Mouse (Mus musculus): Measurements from ENCODE around the gene Asxl2. TPM values are rescaled to one million over a fixed set of nuclear protein-coding genes. Genes with fewer than 3 reads are reported as not detected.
"Not testable (repeated sequence)": the region's sequence is repeated elsewhere in the genome, so short reads cannot be mapped to it uniquely, and the experiment has no call there.

Asxl2 gene
- polyA plus RNA-seq, 1 experiment from 2014 or later, result 8.5 TPM

- Histone ChIP-seq H3K4me3 (ENCODE audit: low read depth, low read length) (no peak overlapping the region), H3K27ac (ENCODE audit: low read length) (no peak overlapping the region), H3K9me3 (ENCODE audit: low read length) (no peaks in the 10 kb centered on the region), H3K4me1 (ENCODE audit: insufficient read depth, low read depth, low read length) (no peaks in the 10 kb centered on the region), H3K27me3 (replicated peaks; ENCODE audit: insufficient read depth, low read length) (no peaks in the 10 kb centered on the region), H3K9ac (replicated peaks; ENCODE audit: low read depth) (no peak overlapping the region), H3K36me3 (ENCODE audit: insufficient read depth, low read length) (peaks cover 17% of the 10 kb centered on the region), H3K4me2 (replicated peaks; ENCODE audit: low read depth, low read length) (no peak overlapping the region)
- ATAC-seq (no peak), DNase-seq (ENCODE audit: low spot score) (no peak)
- 85% methylated on average over 3 of the region's 3 CpGs for WGBS
- TF ChIP-seq CTCF (IDR thresholded peaks at IDR 0.05) (no peak), EP300 (IDR thresholded peaks at IDR 0.05) (no peak)
Measured at GRCm38 (mm10) chr12:3453554-3453953, 26.9 kb downstream of the Asxl2 start.

DNA sequence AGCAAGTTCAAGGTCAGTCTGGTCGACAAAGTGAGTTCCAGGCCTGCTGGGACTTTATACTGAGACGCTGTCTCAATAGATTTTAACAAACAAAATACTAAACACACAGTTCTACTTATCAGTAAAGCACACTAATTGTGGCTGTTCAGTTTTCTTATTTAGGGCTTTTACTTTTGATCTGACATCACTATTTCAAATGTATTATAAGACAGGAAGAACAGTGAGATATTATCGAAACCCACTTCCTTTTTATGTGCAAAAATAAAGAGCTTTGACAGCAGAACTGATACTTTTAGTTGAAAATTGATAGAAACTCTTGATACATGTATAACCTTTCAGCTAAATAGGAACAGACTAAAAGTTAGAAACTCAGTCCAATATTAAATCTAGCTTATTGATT is 36.4 kb downstream of the Asxl2 start:
- no peaks in the 10 kb centered on the region for H3K4me1 ChIP-seq (ENCODE audit: insufficient read depth, low read depth, low read length)
- ATAC-seq, result no peak
- no peak overlapping the region for H3K27ac ChIP-seq (ENCODE audit: low read length)
- H3K4me2 ChIP-seq (replicated peaks; ENCODE audit: low read depth, low read length), result no peak overlapping the region
- H3K9me3 ChIP-seq (ENCODE audit: low read length), result no peaks in the 10 kb centered on the region
- H3K27me3 ChIP-seq (replicated peaks; ENCODE audit: insufficient read depth, low read length), result no peaks in the 10 kb centered on the region
- no peak overlapping the region for H3K9ac ChIP-seq (replicated peaks; ENCODE audit: low read depth)
- 86% methylated on average over 3 of the region's 3 CpGs for WGBS
- H3K4me3 ChIP-seq (ENCODE audit: low read depth, low read length), result no peak overlapping the region
- TF ChIP-seq CTCF (IDR thresholded peaks at IDR 0.05) (no peak), EP300 (IDR thresholded peaks at IDR 0.05) (no peak)
- peaks cover 10% of the 10 kb centered on the region; the same call in 1 of the 2 replicates for H3K36me3 ChIP-seq (ENCODE audit: insufficient read depth, low read length)
- no peak for DNase-seq (ENCODE audit: low spot score)

- no peak for DNase-seq (ENCODE audit: low spot score)
- Histone ChIP-seq H3K36me3 (ENCODE audit: insufficient read depth, low read length) (peaks cover 41% of the 10 kb centered on the region), H3K4me3 (ENCODE audit: low read depth, low read length) (no peak overlapping the region), H3K4me1 (ENCODE audit: insufficient read depth, low read depth, low read length) (no peaks in the 10 kb centered on the region), H3K27ac (ENCODE audit: low read length) (no peak overlapping the region), H3K27me3 (replicated peaks; ENCODE audit: insufficient read depth, low read length) (no peaks in the 10 kb centered on the region), H3K9ac (replicated peaks; ENCODE audit: low read depth) (no peak overlapping the region), H3K4me2 (replicated peaks; ENCODE audit: low read depth, low read length) (no peak overlapping the region), H3K9me3 (ENCODE audit: low read length) (no peaks in the 10 kb centered on the region)
- ATAC-seq, result no peak
- 87% methylated on average over 4 of the region's 4 CpGs for WGBS
- TF ChIP-seq CTCF (IDR thresholded peaks at IDR 0.05) (no peak), EP300 (IDR thresholded peaks at IDR 0.05) (no peak)
Measured at GRCm38 (mm10) chr12:3499662-3500061, 73.0 kb downstream of the Asxl2 start.

GRCm38 (mm10) chr12:3500071-3500470 is 73.4 kb downstream of the Asxl2 start:
- H3K27ac ChIP-seq (ENCODE audit: low read length), result no peak overlapping the region
- peaks cover 41% of the 10 kb centered on the region for H3K36me3 ChIP-seq (ENCODE audit: insufficient read depth, low read length)
- H3K9me3 ChIP-seq (ENCODE audit: low read length), result no peaks in the 10 kb centered on the region
- no peak for ATAC-seq
- WGBS, result 92% methylated on average over 6 of the region's 6 CpGs
- TF ChIP-seq CTCF (IDR thresholded peaks at IDR 0.05), result no peak
- no peak for TF ChIP-seq EP300 (IDR thresholded peaks at IDR 0.05)
- no peak overlapping the region for H3K4me3 ChIP-seq (ENCODE audit: low read depth, low read length)
- no peak overlapping the region for H3K9ac ChIP-seq (replicated peaks; ENCODE audit: low read depth)
- no peaks in the 10 kb centered on the region for H3K4me1 ChIP-seq (ENCODE audit: insufficient read depth, low read depth, low read length)
- no peak overlapping the region for H3K4me2 ChIP-seq (replicated peaks; ENCODE audit: low read depth, low read length)
- no peaks in the 10 kb centered on the region for H3K27me3 ChIP-seq (replicated peaks; ENCODE audit: insufficient read depth, low read length)
- no peak for DNase-seq (ENCODE audit: low spot score)

DNA sequence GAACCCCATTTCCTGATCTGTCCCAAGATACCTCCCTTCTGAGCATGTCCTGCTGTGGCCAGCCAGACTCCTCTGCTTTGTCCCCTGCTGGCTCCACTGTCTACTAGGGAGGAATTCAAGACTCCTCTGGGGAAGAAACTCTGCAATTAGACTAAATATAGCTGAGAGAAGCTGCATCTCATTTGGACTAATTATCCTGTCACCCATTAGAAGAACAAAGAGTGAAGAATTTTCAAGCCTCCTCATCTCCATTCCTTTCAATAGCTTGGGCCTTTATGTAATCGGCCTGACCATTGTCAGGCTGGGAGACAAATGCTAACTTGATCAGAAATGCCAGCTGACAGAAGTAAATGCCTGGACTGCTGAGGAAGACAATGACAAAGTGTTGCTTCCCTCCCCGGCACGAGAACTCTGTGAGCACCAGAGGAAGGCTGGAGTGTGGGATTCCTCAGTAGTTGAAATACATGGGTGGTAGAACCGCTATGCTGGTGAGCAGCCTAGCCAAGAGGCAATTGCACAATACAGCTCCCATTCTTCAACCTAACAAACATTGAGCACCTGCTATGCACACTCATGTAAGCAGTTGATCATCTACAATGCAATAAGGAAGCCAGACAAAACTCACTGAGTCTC is 92.1 kb downstream of the Asxl2 start:
- no peak for TF ChIP-seq EP300 (IDR thresholded peaks at IDR 0.05)
- no peak for TF ChIP-seq CTCF (IDR thresholded peaks at IDR 0.05)
- Histone ChIP-seq H3K4me1 (ENCODE audit: insufficient read depth, low read depth, low read length) (no peaks in the 10 kb centered on the region), H3K36me3 (ENCODE audit: insufficient read depth, low read length) (no peaks in the 10 kb centered on the region), H3K27ac (ENCODE audit: low read length) (no peak overlapping the region), H3K4me2 (replicated peaks; ENCODE audit: low read depth, low read length) (no peak overlapping the region), H3K9ac (replicated peaks; ENCODE audit: low read depth) (no peak overlapping the region), H3K27me3 (replicated peaks; ENCODE audit: insufficient read depth, low read length) (no peaks in the 10 kb centered on the region), H3K9me3 (ENCODE audit: low read length) (no peaks in the 10 kb centered on the region), H3K4me3 (ENCODE audit: low read depth, low read length) (no peak overlapping the region)
- DNase-seq (ENCODE audit: low spot score) (no peak), ATAC-seq (no peak)
- WGBS, result 59% methylated on average over 4 of the region's 4 CpGs

DNA sequence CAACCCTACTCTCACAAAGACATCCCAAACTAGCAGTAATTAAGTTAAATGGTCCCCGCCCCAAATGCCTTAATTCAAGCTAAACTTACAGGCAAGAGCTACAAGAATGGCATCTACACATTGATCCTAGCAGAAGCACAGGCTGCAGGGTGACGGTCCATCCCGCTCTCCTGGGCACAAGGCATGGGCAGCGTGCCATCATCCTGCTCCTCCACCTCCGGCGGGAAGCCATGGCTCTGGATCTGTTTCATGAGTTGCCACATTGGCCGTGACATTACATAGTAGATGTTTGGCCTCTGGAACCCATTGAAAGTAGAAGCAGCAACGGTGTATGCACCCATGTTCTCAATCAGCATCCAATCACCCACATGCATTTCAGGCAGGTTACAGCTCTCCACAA is 95.1 kb downstream of the Asxl2 start:
- H3K27me3 ChIP-seq (replicated peaks; ENCODE audit: insufficient read depth, low read length); ATAC-seq; H3K4me2 ChIP-seq (replicated peaks; ENCODE audit: low read depth, low read length); H3K4me3 ChIP-seq (ENCODE audit: low read depth, low read length); H3K27ac ChIP-seq (ENCODE audit: low read length); DNase-seq (ENCODE audit: low spot score); H3K9ac ChIP-seq (replicated peaks; ENCODE audit: low read depth); H3K9me3 ChIP-seq (ENCODE audit: low read length); H3K36me3 ChIP-seq (ENCODE audit: insufficient read depth, low read length); H3K4me1 ChIP-seq (ENCODE audit: insufficient read depth, low read depth, low read length): not testable (repeated sequence)
- 100% methylated on average over 6 of the region's 8 CpGs for WGBS

GRCm38 (mm10) chr12:3525536-3525935 is 98.9 kb downstream of the Asxl2 start:
- Histone ChIP-seq H3K4me3 (ENCODE audit: low read depth, low read length) (no peak overlapping the region), H3K27ac (ENCODE audit: low read length) (no peak overlapping the region), H3K9ac (replicated peaks; ENCODE audit: low read depth) (no peak overlapping the region), H3K36me3 (ENCODE audit: insufficient read depth, low read length) (no peaks in the 10 kb centered on the region), H3K4me1 (ENCODE audit: insufficient read depth, low read depth, low read length) (no peaks in the 10 kb centered on the region), H3K9me3 (ENCODE audit: low read length) (no peaks in the 10 kb centered on the region), H3K27me3 (replicated peaks; ENCODE audit: insufficient read depth, low read length) (no peaks in the 10 kb centered on the region), H3K4me2 (replicated peaks; ENCODE audit: low read depth, low read length) (no peak overlapping the region)
- no peak for TF ChIP-seq EP300 (IDR thresholded peaks at IDR 0.05)
- no peak for TF ChIP-seq CTCF (IDR thresholded peaks at IDR 0.05)
- WGBS, result 93% methylated on average over 5 of the region's 5 CpGs
- DNase-seq (ENCODE audit: low spot score), result no peak
- no peak for ATAC-seq

DNA sequence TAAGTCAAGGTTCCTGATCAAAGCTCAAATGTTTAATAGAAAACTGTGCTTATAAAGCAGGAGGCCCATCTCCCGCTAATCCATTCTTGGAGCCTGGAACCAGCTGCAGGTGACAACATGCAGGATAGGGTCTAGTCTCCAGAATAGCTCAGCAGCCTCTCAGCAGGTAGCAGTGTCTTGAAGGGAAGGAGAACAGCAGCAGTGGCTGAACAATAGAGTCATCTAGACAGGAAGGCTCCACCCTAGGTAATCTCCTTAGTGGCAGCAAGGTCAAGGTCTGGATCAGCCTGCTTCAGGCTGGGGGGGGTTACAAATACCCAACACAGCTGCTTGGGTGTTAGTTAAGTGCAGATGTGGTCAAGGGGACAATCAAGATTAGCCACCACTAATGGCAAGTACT is 108.8 kb downstream of the Asxl2 start:
- not testable (repeated sequence) for H3K36me3 ChIP-seq (ENCODE audit: insufficient read depth, low read length); H3K9ac ChIP-seq (replicated peaks; ENCODE audit: low read depth); H3K27me3 ChIP-seq (replicated peaks; ENCODE audit: insufficient read depth, low read length); ATAC-seq; H3K9me3 ChIP-seq (ENCODE audit: low read length); DNase-seq (ENCODE audit: low spot score); H3K4me2 ChIP-seq (replicated peaks; ENCODE audit: low read depth, low read length); H3K27ac ChIP-seq (ENCODE audit: low read length); H3K4me1 ChIP-seq (ENCODE audit: insufficient read depth, low read depth, low read length); H3K4me3 ChIP-seq (ENCODE audit: low read depth, low read length)
- 100% methylated on average over 1 of the region's 1 CpGs for WGBS

Measured in lung, postnatal 0 days (tissue).